Mouse (Mus musculus) B cell, adult 2 months (primary cell): Measurements from ENCODE around the gene Tsr3.

ENCODE experiments used
- DNase-seq, 2 experiments: peaks; one replicate each; pipeline ENCODE4 v3.0.0; 2022

The Tsr3 gene

DNA sequence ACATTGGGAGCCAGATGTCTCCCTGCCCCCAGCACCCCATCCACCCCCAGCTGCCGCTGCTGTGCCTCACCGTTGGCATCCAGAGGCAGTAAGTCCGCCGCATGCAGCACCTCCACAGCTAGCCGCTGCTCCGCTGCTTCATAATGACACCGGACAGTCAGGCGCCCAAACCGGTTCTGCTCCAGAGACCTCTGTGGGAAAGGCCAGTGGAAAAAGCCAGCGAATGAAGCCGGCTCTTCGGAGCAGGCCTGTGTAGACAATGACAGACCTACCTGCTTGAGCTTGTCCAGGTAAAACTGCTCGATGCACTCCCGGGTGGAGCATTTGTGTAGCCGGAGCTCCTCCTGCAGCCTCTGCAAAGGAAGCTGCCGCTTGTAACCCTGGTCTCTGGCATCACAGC lies 4.3 kb downstream of the Tsr3 start:
- no peak for DNase-seq

DNA sequence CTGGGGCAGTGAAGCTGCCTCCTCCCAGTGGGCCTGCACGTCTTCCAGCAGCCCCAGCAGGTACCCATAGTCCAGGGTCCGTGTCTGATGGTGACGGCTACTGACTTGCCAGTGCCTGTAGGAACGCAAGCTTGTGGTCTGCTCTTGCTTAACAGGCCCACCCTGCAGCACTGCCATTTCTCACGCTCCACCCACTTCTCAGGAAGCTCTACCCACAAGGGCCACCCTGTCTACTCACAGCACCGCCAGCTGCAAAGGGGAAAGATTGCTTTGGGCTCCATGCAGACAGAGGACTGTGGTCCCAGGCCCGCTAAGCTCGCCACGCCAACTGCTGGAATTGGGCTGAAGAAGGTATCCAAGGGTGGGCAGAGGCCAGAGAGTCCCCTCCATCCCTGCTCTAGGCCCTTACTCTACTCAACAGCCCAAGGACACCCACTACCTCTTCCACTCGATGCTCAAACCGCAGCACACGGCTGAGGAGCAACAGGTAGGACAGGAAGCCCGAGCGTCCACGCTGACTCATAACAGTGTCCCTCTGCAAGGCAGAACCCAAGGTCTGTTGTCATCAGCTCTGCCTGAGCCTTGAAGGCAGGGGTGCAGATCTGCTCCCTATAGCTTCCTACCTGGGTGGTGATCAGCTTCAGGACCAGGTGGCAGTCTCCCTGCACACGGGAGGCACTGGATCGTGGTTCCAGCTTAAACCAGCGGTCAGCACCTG lies 8.2 kb downstream of the Tsr3 start:
- DNase-seq: no peak

DNA sequence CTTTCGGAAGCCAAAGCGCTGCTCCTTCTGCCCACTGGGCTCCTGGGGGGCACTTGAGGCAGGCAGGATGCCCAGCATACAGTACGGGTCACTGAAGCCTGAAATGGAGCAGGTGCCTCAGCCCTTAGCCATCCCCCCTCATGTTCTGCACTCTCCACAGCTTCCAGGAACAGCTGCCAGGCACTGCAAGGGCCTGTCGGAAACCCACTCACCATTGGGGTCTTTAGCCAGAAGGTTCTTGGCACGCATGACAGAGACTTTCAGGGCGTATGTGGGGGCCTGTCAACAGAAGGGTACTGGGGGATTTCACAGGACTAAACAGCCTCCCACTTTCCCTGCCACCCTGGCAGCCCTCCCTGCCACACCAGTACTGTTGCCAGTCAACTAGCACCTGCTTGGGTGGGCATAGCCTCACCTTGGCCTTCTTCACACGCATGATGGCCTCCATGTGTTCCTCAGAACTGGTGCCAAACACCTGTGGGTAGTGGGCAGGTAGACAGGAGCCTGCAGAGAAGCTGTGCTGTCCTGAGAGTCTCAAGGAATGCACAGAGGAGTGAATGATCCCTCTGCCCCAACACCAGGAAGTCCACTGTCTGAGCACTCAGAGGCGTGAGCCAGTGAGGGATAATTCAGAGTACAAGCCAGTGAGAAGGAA lies 10.3 kb downstream of the Tsr3 start:
- DNase-seq: no peak

DNA sequence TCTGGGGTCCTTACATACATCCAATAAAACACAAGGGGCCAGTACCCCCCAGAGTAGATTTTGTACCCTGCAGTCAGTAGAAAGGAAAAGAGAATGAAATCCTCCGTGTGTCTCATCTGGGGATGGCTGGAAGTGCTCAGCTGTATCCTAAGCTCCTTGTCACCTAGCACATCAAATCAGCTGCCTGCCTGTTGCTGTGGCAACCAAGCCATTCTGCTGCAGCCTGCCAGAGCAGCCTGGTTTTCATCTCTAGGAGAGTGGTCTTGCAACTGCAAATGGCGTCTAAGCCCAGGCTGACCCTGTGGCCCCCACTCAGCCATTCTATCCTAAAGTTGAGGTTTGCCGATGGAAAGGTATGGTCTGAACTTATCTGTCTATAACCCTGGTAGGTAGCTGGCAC lies 12.7 kb downstream of the Tsr3 start:
- no peak for DNase-seq

DNA sequence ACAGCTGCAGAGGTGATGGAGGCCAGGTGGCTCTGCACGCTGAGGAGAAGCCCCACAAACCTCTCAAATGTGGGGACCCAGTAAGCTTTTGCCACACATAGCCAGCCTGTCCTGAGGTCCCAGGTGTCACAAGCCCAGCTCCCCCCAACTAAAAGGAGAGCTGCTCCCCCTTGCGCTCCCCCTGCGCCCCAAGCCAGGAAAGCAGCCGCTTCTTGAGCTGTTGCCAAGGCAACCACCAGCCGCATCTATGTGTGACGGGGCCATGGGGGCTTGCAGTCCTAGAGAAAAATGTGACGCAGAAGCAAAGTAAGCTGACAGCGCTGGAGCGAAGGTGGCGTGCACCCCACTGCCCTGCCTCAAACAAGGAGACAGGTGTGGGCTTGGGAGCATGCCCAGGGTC lies 13.8 kb downstream of the Tsr3 start:
- DNase-seq: no peak

DNA sequence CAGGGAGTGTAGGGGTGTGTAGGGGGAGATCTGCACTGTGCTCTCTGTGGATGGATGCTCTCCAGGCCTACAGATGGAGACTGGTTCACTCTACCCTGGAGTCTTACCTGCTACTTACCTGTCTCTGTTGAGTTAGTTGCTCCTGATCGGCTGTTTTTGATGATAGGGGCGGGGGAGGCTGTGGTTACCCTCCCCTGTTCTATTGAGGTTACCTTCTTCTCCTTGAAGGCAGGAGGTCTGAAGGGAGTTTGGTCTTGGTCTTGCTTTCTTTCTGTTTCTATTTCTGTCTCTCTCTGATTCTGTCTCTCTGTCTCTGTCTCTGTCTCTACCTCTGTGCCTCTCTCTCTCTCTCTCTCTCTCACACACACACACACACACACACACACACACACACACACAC lies 15.1 kb downstream of the Tsr3 start:
- no peak for DNase-seq

DNA sequence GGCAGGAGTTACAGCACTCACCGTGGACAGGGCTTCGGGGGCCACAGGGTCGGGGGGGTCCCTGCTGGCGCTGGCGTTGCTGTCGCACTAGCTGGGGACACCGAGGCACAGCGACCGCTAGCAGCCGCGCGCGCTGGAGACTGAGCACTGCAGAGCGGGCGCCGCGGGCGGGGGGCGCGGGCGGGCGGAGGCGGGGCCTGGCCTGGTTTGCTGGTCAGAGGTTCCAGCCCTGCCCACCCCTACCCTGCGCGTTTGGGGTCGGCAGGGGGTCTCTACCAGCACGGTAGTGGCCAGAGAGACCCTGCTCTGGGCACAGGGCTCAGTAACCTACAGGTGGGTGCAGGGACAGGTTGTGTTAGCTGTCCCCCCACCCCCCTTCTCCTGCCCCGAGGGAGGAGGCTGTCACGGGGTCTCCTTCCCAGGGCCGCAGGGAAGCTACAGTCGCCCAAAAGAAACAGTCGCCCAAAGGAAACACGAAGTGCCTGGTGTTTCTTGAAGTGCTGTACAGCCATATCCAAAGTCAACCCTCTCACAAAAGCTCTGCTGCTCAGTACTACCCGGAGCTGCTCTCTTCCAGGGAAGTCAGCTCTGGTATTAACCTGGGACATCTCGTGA lies 16.3 kb downstream of the Tsr3 start, which contains the start of gene Baiap3:
Baiap3 (minus strand) TSS at position 225 of the 615 bp plus-strand sequence.
- DNase-seq: no peak

DNA sequence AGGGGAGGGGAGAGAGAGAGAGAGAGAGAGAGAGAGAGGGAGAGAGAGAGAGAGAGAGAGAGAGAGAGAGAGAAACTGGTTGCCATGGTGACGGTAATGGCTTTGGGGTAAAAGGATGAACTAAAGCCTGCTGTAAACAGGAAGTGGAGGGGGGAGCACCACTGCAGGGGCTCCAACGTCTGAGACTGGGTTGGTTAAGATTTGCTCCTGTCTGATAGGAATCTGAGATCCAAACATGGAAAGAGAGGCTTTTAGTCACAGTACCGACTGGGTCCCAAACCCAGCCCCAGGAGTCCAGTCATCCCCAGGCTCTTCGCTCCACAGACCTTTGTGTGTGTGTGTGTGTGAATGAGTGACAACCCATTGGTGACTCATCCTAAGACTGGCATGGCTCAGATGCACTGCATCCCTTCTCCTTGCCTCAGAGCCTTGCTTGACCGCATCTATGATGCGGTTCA lies 17.9 kb downstream of the Tsr3 start:
- DNase-seq: peak in 1 of 2 experiments; percentile 35

DNA sequence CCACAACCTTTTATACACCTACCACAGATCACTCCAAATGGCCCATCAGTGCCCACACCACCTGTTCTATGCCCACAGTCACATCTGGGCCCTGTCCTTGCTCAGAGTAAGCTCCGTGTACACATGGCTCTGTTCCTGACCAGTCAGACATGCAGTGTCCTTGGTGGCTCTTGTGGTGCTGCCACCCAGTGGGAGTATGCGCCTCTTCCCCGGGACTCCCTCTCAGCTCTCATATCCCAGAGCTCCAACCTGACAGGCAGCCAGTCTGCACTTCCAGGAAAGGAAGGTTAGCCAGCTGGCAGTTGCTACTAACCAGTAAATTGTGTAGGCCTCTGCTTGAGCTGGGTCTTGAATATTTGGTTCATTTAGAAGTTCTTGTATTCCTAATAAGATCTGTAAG lies 24.5 kb downstream of the Tsr3 start:
- no peak for DNase-seq

DNA sequence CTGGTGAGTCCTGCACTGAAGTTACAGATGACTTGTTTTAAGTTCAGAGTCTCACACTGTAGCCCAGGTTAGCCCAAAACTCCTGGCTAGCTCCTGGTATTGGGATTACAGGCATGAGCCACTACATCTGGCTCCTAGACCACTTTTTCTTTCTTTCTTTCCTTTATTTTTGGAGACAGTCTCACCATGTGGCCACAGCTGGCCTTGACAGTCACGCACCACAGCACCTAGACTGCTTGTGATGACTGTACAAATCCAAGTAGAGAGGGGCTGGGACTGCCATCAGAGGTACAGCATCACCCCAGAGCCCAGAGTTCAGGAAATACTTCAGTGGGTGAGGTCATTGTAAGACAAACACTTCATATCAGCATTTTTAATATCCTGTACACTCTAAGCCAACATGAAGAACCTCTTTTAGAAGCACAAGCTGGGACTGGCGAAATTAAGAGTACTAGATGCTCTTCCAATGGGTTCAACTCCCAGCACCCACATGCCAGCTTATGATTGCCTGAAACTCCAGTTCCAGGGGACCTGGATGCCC lies 30.9 kb downstream of the Tsr3 start:
- DNase-seq: no peak

DNA sequence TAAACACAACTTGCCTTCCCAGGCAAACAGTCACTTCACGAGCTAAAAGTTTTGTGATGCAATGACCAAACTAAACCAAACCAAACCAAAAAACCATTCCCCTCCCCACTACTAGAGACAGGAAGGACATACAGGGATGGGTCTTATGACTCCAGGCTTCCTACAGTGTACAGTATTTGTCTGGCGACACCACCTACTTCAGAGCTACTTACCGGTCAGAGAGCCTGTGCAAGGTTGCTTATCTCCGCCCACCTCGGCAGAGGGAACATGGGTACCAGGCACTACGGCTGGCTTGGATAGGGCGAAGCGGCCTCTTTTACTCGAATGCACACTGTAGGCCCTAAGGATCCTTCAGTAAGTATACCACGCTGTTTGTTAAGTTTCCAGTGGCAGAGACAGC lies 32.4 kb downstream of the Tsr3 start:
- DNase-seq: no peak

DNA sequence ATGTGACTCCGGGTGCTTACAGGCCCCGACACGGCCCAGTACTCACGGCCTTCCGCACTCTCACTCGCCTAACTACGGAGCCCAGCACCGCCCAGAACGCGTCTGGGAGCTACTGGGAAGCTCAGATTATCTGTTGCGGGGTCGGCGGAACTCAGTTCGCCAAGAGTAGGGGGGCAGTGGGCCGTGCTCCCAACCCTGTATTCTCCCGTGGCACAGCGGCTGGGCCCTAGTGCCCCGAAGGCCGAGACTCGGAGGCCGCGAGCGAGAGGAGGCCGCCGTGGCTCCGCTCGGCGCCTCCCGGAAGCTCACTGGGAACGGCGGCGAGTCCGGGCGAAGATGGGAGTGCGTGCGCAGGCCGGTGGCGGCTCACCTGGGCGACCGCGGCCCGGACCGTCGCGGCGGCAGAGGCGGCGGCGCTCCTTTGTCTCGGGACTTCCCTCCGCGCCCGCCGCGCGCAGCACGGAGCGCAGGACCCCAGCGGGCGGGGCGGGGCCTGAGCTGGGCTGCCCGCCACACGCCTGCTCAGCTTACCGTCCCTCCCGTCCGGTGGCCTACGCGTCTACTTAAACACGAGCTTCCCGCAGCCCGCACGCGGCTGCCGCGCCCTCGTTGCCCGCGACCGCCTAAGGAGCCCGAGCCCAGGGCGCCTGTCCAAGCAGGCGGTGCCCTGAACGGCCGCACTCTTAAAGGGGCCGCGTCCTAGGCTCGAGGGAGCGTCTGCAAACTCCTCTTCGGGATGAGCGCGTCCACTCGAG lies 33.2 kb downstream of the Tsr3 start:
- DNase-seq: peak; percentile 90 to 92

DNA sequence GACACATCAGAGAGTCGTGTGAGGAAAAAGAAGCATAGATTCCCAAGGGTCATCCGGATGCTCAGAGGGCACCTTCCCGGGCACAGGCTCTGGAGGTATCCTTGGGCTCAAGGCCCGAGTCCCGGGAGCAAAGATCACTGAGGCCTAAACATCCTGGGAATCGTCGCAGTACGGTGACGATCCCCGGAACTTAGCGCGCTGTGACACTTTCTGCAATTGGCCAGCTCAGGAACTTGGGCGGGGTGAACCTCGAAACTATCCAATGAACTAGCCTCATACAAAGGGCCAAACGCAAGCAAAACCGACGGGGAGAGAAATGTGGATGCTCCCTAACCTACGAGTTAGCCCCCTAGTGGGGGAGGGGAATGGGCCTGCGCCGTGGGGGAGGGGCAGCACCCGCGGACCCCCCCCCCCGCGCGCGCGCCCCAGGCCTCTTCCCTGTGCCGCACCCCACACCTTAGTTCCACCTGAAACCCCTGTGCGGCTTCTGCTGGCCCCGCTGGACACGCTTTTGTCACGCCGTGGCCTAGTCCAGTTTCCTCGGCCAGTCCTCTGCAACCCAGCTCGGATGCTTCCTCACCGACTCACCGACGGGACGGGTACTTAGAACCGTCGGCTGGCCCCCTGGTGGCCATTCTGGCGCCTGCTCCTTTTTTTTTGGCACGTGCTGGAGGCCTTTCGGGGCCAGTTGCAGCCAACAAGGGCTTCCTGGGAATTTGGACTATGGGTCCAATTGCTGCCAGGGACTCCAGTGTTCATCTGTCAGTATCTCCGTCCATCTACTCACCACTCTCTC lies 33.9 kb downstream of the Tsr3 start:
- peak; percentile 96 for DNase-seq

DNA sequence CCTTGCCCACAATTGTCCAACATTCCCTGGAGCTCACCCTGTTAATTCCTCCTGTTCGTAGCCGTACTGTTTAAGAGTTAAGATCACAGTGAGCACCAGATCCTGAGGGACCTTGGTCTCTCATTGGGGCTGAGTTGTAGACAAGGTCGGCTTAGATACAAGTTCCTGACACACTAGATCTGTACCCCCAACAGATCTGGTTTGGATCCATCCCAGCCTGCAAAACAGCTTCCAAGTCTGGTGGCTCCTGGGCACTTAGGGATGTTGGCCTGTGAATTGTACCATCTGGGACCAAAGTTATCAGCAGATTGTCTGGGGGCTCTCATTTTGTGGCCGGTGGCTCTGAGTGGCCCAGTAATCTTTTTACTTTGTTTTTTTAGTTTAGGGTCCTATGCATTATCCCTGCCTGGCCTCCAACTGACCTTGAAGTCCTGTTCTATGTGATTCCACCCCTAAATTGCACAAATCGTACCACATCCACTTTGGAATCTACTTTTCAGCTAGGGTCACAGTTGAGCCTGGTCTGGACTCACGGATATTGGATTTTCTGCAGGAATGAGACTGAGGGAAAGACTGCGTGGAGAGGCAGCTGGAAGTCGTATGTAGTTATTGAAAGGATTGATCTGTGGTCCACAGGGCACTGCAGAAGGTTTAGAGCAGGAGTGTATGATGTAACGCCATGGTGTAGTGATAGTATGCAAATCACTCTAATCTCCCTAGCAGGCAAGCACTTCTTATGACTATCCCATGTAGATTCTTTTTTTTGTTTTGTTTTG lies 34.8 kb downstream of the Tsr3 start, which contains the start of gene Ube2i:
Ube2i (minus strand) TSS at position 52 of the 776 bp plus-strand sequence.
- DNase-seq: no peak

DNA sequence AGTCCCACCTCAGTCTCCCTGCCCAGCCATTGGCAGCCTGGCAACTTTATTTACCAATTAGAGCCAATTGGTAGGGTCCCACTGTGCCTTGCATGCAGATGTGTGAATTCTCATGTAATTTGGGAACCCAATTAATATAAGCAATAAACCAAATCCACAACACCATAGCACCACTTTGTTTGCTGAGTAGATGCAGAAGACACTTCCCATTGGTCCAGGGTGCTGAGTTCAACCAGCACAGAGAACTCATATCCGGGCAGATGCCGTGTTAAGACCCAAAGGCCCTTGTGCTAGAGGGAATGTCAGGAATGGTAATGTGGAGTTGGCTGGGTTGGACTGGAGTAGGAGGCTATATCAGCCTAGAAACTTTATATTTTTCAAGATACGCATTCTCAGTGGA lies 35.9 kb downstream of the Tsr3 start:
- DNase-seq: no peak

DNA sequence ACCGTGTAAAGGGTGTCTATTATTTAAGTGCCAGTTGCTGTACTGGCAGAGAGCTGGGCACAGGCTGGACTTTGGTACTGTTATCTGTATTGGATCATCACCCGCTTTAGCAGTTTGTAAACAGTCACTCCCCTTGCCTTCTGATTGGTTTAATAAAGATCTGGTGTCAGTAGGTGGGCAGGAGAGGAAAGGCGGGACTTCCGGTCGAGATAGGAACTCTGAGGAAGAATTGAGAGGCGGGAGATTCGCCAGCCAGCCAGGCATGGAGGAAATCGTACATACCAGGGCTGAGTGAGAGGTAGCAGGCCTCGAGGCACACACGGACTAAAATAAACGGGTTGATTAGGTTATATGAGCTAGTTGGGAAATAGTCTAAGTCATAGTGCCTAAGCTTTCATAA lies 42.2 kb downstream of the Tsr3 start:
- DNase-seq: peak; percentile 48 to 54

DNA sequence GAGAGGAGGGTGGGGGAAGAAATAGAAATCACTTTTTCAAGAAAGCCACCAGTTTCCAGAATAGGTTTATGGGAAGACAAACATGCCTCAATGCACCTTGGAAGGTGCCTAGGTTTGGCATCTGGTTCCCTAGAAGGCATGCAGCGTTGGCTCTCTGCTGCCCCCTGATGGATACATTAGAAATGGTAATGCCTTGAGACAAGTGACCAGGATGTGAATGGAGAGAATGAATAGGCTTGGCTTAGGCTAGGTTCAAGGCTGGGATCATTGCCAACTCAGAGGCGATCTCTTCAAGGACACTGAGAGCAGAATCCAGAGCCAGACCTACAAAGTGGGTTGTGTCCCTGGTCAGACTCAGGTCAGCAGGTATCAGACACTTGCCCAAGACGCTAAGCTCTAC lies 45.1 kb downstream of the Tsr3 start:
- peak; percentile 83 to 84 for DNase-seq

DNA sequence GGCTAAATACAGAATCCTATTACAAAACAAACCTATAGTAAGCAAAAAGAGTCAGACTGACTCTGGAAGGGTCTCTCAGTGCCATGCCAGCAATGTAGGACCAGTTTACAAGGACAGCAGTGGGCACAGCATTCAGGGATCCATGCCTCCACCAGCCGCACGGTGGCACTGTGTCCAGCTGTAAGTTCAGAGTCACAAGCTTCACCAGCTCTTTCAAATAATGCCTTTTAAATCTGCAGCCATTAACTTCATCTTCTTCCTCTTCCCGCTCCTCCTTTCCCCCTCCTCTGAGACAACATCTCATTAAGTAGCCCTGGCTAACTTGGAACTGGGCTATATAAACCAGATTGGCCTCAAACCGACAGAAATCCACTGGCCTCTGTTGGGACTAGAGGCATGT lies 48.9 kb downstream of the Tsr3 start:
- DNase-seq: peak; percentile 58 to 61

DNA sequence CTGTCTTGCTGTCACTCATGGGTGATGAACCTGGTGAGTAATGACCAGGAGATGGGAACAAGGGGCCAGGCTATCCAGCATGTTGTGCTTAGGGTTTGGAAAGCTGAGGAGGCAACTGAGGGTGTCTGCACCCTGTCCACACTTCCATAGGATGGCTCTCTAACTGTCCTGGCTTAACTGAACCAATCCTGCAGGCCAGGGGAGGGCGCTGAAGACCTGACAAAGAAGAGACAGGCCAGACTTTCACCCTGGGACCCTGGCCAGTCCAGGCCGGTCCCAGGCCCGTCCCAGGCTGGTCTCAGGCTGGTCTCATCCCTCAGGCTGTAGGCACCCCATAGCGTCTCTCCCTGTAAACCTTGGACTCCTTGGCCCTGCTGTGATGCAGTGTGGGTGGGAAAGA lies 50.4 kb downstream of the Tsr3 start:
- DNase-seq: no peak
